Mouse (Mus musculus) hindbrain, embryonic 13.5 days (tissue): Measurements from ENCODE around the gene Lrig2. TPM values are rescaled to one million over a fixed set of nuclear protein-coding genes. Genes with fewer than 3 reads are reported as not detected.

Source experiments
- ATAC-seq: fragments of 200-750 bp; cut with Nextera tagmentation; 2 replicates; pipeline ENCODE4 v1.8.0; 2017; ENCODE audit warnings: moderate TSS enrichment; ENCODE audit not compliant: low FRiP score
- H3K27ac ChIP-seq: fragments of 300-500 bp; sonication (generic); 2 replicates; pipeline ENCODE4 v1.5.1; 2015; ENCODE audit warnings: inconsistent platforms, mild to moderate bottlenecking, moderate library complexity
- H3K27me3 ChIP-seq: fragments of 300-500 bp; sonication (generic); 2 replicates; pipeline ENCODE4 v1.6.1; 2015; ENCODE audit warnings: mild to moderate bottlenecking, inconsistent platforms
- H3K36me3 ChIP-seq: fragments of 300-500 bp; sonication (generic); 2 replicates; pipeline ENCODE4 v1.6.1; 2015; ENCODE audit warnings: mild to moderate bottlenecking, inconsistent platforms
- H3K4me1 ChIP-seq: fragments of 300-500 bp; sonication (generic); replicated peaks from 2 replicates; pipeline ENCODE4 v1.6.1; 2015; ENCODE audit warnings: inconsistent platforms
- H3K4me2 ChIP-seq: fragments of 300-500 bp; sonication (generic); 2 replicates; pipeline ENCODE4 v1.6.1; 2015; ENCODE audit warnings: inconsistent platforms, mild to moderate bottlenecking, moderate library complexity
- H3K4me3 ChIP-seq: fragments of 300-500 bp; sonication (generic); 2 replicates; pipeline ENCODE4 v1.5.1; 2015; ENCODE audit warnings: mild to moderate bottlenecking, inconsistent platforms
- H3K9ac ChIP-seq: fragments of 300-500 bp; sonication (generic); 2 replicates; pipeline ENCODE4 v1.6.1; 2015; ENCODE audit warnings: mild to moderate bottlenecking, inconsistent platforms
- H3K9me3 ChIP-seq: fragments of 300-500 bp; sonication (generic); 2 replicates; pipeline ENCODE4 v1.6.1; 2016; ENCODE audit warnings: inconsistent platforms
- WGBS: fragments of 180-500 bp; shearing (Covaris S2); methylation state at CpG from one replicate; pipeline ENCODE4 v1.1.7; 2015; 5-methylcytosine and 5-hydroxymethylcytosine counted together
- polyA plus RNA-seq: library from polyadenylated mRNA; unstranded; fragments of >200 nt; fragmentation: Nextera tagmentation; extraction: Ambion mirVana; gene quantifications from 2 replicates; pipeline ENCODE4 v1.2.1, GENCODE M21; 2015

Gene Lrig2
- polyA plus RNA-seq, 1 experiment from 2014 or later = 30.5 TPM

GRCm38 (mm10) chr3:104385587-104385986 is 126.1 kb downstream of the Lrig2 start:
- no peak overlapping the region for H3K4me2 ChIP-seq
- no peak overlapping the region for H3K4me3 ChIP-seq
- H3K9me3 ChIP-seq = no peaks in the 10 kb centered on the region
- no peaks in the 10 kb centered on the region for H3K36me3 ChIP-seq
- WGBS = 78% methylated on average over 8 of the region's 8 CpGs
- peaks cover 16% of the 10 kb centered on the region for H3K4me1 ChIP-seq
- H3K9ac ChIP-seq = no peak overlapping the region
- H3K27me3 ChIP-seq = no peaks in the 10 kb centered on the region
- ATAC-seq = peak; percentile 49
- no peak overlapping the region for H3K27ac ChIP-seq

- no peaks in the 10 kb centered on the region for H3K36me3 ChIP-seq
- H3K9me3 ChIP-seq = no peaks in the 10 kb centered on the region
- H3K4me1 ChIP-seq = peaks cover 10% of the 10 kb centered on the region; the same call in 1 of the 2 replicates
- no peaks in the 10 kb centered on the region for H3K27me3 ChIP-seq
- H3K9ac ChIP-seq = no peak overlapping the region
- WGBS = 52% methylated on average over 9 of the region's 9 CpGs
- ATAC-seq = no peak
- H3K27ac ChIP-seq = peak overlapping the region; percentile 20; the same call in 1 of the 2 replicates
- no peak overlapping the region for H3K4me2 ChIP-seq
- H3K4me3 ChIP-seq = no peak overlapping the region
These were observed 127.9 kb downstream of the Lrig2 start for GRCm38 (mm10) chr3:104383681-104384341.

GRCm38 (mm10) chr3:104378228-104378627 is 133.5 kb downstream of the Lrig2 start:
- no peaks in the 10 kb centered on the region for H3K36me3 ChIP-seq
- no peak overlapping the region for H3K4me2 ChIP-seq
- H3K27ac ChIP-seq = no peak overlapping the region
- no peak overlapping the region for H3K4me3 ChIP-seq
- WGBS = 68% methylated on average over 3 of the region's 3 CpGs
- no peak for ATAC-seq
- no peak overlapping the region for H3K9ac ChIP-seq
- no peaks in the 10 kb centered on the region for H3K9me3 ChIP-seq
- no peaks in the 10 kb centered on the region for H3K4me1 ChIP-seq
- no peaks in the 10 kb centered on the region for H3K27me3 ChIP-seq

GRCm38 (mm10) chr3:104373907-104374306 is 137.8 kb downstream of the Lrig2 start:
- Histone ChIP-seq H3K4me1 (no peaks in the 10 kb centered on the region), H3K4me2 (no peak overlapping the region), H3K27ac (no peak overlapping the region), H3K4me3 (no peak overlapping the region), H3K9me3 (no peaks in the 10 kb centered on the region), H3K36me3 (no peaks in the 10 kb centered on the region), H3K9ac (no peak overlapping the region), H3K27me3 (no peaks in the 10 kb centered on the region)
- WGBS = 82% methylated on average over 8 of the region's 8 CpGs
- ATAC-seq = no peak

- 92% methylated on average over 2 of the region's 2 CpGs for WGBS
- Histone ChIP-seq H3K36me3 (no peaks in the 10 kb centered on the region), H3K9ac (no peak overlapping the region), H3K4me1 (peaks cover 7% of the 10 kb centered on the region; the same call in 1 of the 2 replicates), H3K4me2 (no peak overlapping the region), H3K9me3 (no peaks in the 10 kb centered on the region), H3K4me3 (no peak overlapping the region), H3K27ac (no peak overlapping the region), H3K27me3 (no peaks in the 10 kb centered on the region)
- no peak for ATAC-seq
These were observed 139.3 kb downstream of the Lrig2 start for GRCm38 (mm10) chr3:104372374-104372773.

- 93% methylated on average over 2 of the region's 2 CpGs for WGBS
- peaks cover 9% of the 10 kb centered on the region; the same call in 1 of the 2 replicates for H3K4me1 ChIP-seq
- H3K4me3 ChIP-seq = no peak overlapping the region
- H3K27ac ChIP-seq = no peak overlapping the region
- H3K27me3 ChIP-seq = no peaks in the 10 kb centered on the region
- no peak overlapping the region for H3K4me2 ChIP-seq
- no peak overlapping the region for H3K9ac ChIP-seq
- H3K9me3 ChIP-seq = no peaks in the 10 kb centered on the region
- H3K36me3 ChIP-seq = no peaks in the 10 kb centered on the region
- ATAC-seq = no peak
These were observed 143.8 kb downstream of the Lrig2 start for GRCm38 (mm10) chr3:104367912-104368311.

GRCm38 (mm10) chr3:104361814-104362213 is 149.9 kb downstream of the Lrig2 start:
- H3K9ac ChIP-seq = no peak overlapping the region
- no peak overlapping the region for H3K4me2 ChIP-seq
- H3K4me3 ChIP-seq = no peak overlapping the region
- no peak for ATAC-seq
- H3K4me1 ChIP-seq = 0 out of 2 replicates have a peak, but pooled peaks cover 2% of the 10 kb centered on the region
- no peak overlapping the region for H3K27ac ChIP-seq
- 78% methylated on average over 8 of the region's 8 CpGs for WGBS
- H3K9me3 ChIP-seq = no peaks in the 10 kb centered on the region
- H3K36me3 ChIP-seq = no peaks in the 10 kb centered on the region
- peaks cover 21% of the 10 kb centered on the region for H3K27me3 ChIP-seq

GRCm38 (mm10) chr3:104360325-104360724 is 151.4 kb downstream of the Lrig2 start:
- no peak for ATAC-seq
- H3K9me3 ChIP-seq = no peaks in the 10 kb centered on the region
- no peaks in the 10 kb centered on the region for H3K36me3 ChIP-seq
- H3K4me3 ChIP-seq = no peak overlapping the region
- 75% methylated on average over 5 of the region's 5 CpGs for WGBS
- H3K4me2 ChIP-seq = no peak overlapping the region
- peaks cover 35% of the 10 kb centered on the region for H3K27me3 ChIP-seq
- H3K27ac ChIP-seq = no peak overlapping the region
- no peaks in the 10 kb centered on the region for H3K4me1 ChIP-seq
- H3K9ac ChIP-seq = no peak overlapping the region

GRCm38 (mm10) chr3:104359225-104360135 is 152.2 kb downstream of the Lrig2 start:
- no peak overlapping the region for H3K27ac ChIP-seq
- H3K4me2 ChIP-seq = no peak overlapping the region
- peaks cover 43% of the 10 kb centered on the region for H3K27me3 ChIP-seq
- WGBS = 63% methylated on average over 8 of the region's 8 CpGs
- ATAC-seq = no peak
- H3K4me1 ChIP-seq = no peaks in the 10 kb centered on the region
- no peaks in the 10 kb centered on the region for H3K36me3 ChIP-seq
- no peaks in the 10 kb centered on the region for H3K9me3 ChIP-seq
- no peak overlapping the region for H3K9ac ChIP-seq
- H3K4me3 ChIP-seq = no peak overlapping the region

- ATAC-seq = 0 out of 2 replicates have a peak, but pooled peaks have one; percentile 36
- Histone ChIP-seq H3K9me3 (no peaks in the 10 kb centered on the region), H3K4me1 (no peaks in the 10 kb centered on the region), H3K4me3 (no peak overlapping the region), H3K36me3 (no peaks in the 10 kb centered on the region), H3K4me2 (no peak overlapping the region), H3K27ac (no peak overlapping the region), H3K9ac (no peak overlapping the region), H3K27me3 (peaks cover 48% of the 10 kb centered on the region)
- WGBS = 81% methylated on average over 5 of the region's 5 CpGs
These were observed 153.0 kb downstream of the Lrig2 start for GRCm38 (mm10) chr3:104358747-104359146.

- peaks cover 50% of the 10 kb centered on the region for H3K27me3 ChIP-seq
These were observed 155.6 kb downstream of the Lrig2 start for GRCm38 (mm10) chr3:104356106-104356505.

GRCm38 (mm10) chr3:104353884-104354283 is 157.8 kb downstream of the Lrig2 start:
- peaks cover 45% of the 10 kb centered on the region for H3K27me3 ChIP-seq
- peaks cover 30% of the 10 kb centered on the region for H3K4me1 ChIP-seq
- no peaks in the 10 kb centered on the region for H3K36me3 ChIP-seq
- no peak overlapping the region for H3K4me2 ChIP-seq
- H3K9me3 ChIP-seq = no peaks in the 10 kb centered on the region
- no peak for ATAC-seq
- no peak overlapping the region for H3K27ac ChIP-seq
- H3K9ac ChIP-seq = no peak overlapping the region
- 35% methylated on average over 3 of the region's 3 CpGs for WGBS
- H3K4me3 ChIP-seq = no peak overlapping the region

More at GRCm38 (mm10) chr3:104356106-104356505, 155.6 kb downstream of the Lrig2 start:
- H3K4me2 ChIP-seq = no peak overlapping the region
- peaks cover 17% of the 10 kb centered on the region; the same call in 1 of the 2 replicates for H3K4me1 ChIP-seq
- no peak for ATAC-seq
- 97% methylated on average over 5 of the region's 5 CpGs for WGBS
- H3K36me3 ChIP-seq = no peaks in the 10 kb centered on the region
- no peaks in the 10 kb centered on the region for H3K9me3 ChIP-seq
- H3K27ac ChIP-seq = no peak overlapping the region
- H3K4me3 ChIP-seq = no peak overlapping the region
- no peak overlapping the region for H3K9ac ChIP-seq
